Comparison of ENCODE assay signal across 16 mouse cellular contexts in genomic region chr17:85040913-85041312, GRCm38 (mm10). TPM values are rescaled to one million over a fixed set of nuclear protein-coding genes. Genes with fewer than 3 reads are reported as not detected.
DNase-seq lines count a peak whose midpoint lies in the region; ATAC-seq and TF ChIP-seq lines count a peak whose summit lies in the region.
"Had no signal": no experiment of that assay in that cellular context is flagged by ENCODE, and none has a peak within 500 bp of the region (broad histone marks: within the 10 kb centered on the region; RNA-seq: fewer than 3 reads in every experiment).

No protein-coding gene starts in this region.

- WGBS in liver, adult 2 months, result 28% methylated on average over 7 of the region's 7 CpGs
- 48% methylated on average over 7 of the region's 7 CpGs for WGBS in intestine, embryonic 15.5 days
- 64% methylated on average over 7 of the region's 7 CpGs for WGBS in kidney, embryonic 14.5 days
- WGBS in midbrain, embryonic 13.5 days, result 87% methylated on average over 7 of the region's 7 CpGs

- H3K9ac ChIP-seq in liver, adult 2 months (ENCODE audit: low read depth, low read length), result no peak overlapping the region
- H3K9ac ChIP-seq in intestine, embryonic 15.5 days, result no peak overlapping the region
- no peak overlapping the region; the same call in 1 of the 2 replicates for H3K9ac ChIP-seq in kidney, embryonic 14.5 days (ENCODE audit: low read depth, low read length)
- no peak overlapping the region for H3K9ac ChIP-seq in midbrain, embryonic 13.5 days (replicated peaks)
- H3K9ac ChIP-seq: heart, embryonic 12.5 days; limb, embryonic 12.5 days; neural tube, embryonic 13.5 days had no signal

- peak; percentile 82 for DNase-seq in liver, adult 2 months (ENCODE audit: extremely low read depth, low read depth, low spot score)
- no peak for DNase-seq in liver
- peak; percentile 50 to 65 for DNase-seq in kidney, postnatal 4 days
- DNase-seq in testis, postnatal 14 days (ENCODE audit: low spot score), result no peak
- DNase-seq in urinary bladder, postnatal 25 days (ENCODE audit: low spot score), result no peak
- DNase-seq: cerebellum, adult 9-10 months; gastrocnemius, postnatal 36 days; heart, postnatal 4 days; lung, postnatal 36 days had no signal

- H3K27me3 ChIP-seq in liver, adult 2 months (ENCODE audit: control insufficient read depth, insufficient read depth, low read length), result no peaks in the 10 kb centered on the region
- no peaks in the 10 kb centered on the region for H3K27me3 ChIP-seq in intestine, embryonic 15.5 days (replicated peaks)
- no peaks in the 10 kb centered on the region for H3K27me3 ChIP-seq in kidney, embryonic 14.5 days (ENCODE audit: control insufficient read depth, insufficient read depth, low read length)
- no peaks in the 10 kb centered on the region for H3K27me3 ChIP-seq in midbrain, embryonic 13.5 days
- H3K27me3 ChIP-seq: heart, embryonic 12.5 days; limb, embryonic 12.5 days; neural tube, embryonic 13.5 days had no signal

- H3K4me2 ChIP-seq in intestine, embryonic 15.5 days (replicated peaks), result no peak overlapping the region; the same call in 1 of the 2 replicates
- H3K4me2 ChIP-seq in kidney, embryonic 14.5 days (replicated peaks; ENCODE audit: low read depth, low read length), result no peak overlapping the region
- H3K4me2 ChIP-seq in midbrain, embryonic 13.5 days (replicated peaks), result no peak overlapping the region
- H3K4me2 ChIP-seq: heart, embryonic 12.5 days; limb, embryonic 12.5 days; neural tube, embryonic 13.5 days had no signal

- peak overlapping the region; percentile 75 for H3K27ac ChIP-seq in liver, adult 2 months (replicated peaks; ENCODE audit: insufficient read depth, low read depth, low read length)
- peak overlapping the region; percentile 61; the same call in 1 of the 2 replicates for H3K27ac ChIP-seq in intestine, embryonic 15.5 days
- H3K27ac ChIP-seq in kidney, embryonic 14.5 days (ENCODE audit: low read depth, low read length), result 0 out of 2 replicates have a peak overlapping the region, but pooled peaks have one; percentile 30
- no peak overlapping the region for H3K27ac ChIP-seq in midbrain, embryonic 13.5 days
- H3K27ac ChIP-seq: limb, embryonic 12.5 days; neural tube, embryonic 13.5 days had no signal

- H3K36me3 ChIP-seq in liver, adult 2 months (ENCODE audit: control insufficient read depth, insufficient read depth, low read length), result no peaks in the 10 kb centered on the region; the same call in 1 of the 2 replicates
- H3K36me3 ChIP-seq in intestine, embryonic 15.5 days, result no peaks in the 10 kb centered on the region
- H3K36me3 ChIP-seq in kidney, embryonic 14.5 days (ENCODE audit: control insufficient read depth, insufficient read depth, low read length), result no peaks in the 10 kb centered on the region
- H3K36me3 ChIP-seq in midbrain, embryonic 13.5 days, result no peaks in the 10 kb centered on the region
- H3K36me3 ChIP-seq: heart, embryonic 12.5 days; limb, embryonic 12.5 days; neural tube, embryonic 13.5 days had no signal

- peak; percentile 87 for ATAC-seq in intestine, embryonic 15.5 days
- peak; percentile 58; the same call in 1 of the 2 replicates for ATAC-seq in kidney, embryonic 14.5 days (ENCODE audit: low FRiP score, low TSS enrichment)
- no peak for ATAC-seq in midbrain, embryonic 13.5 days
- ATAC-seq: hindbrain, embryonic 16.5 days had no signal

- H3K9me3 ChIP-seq in intestine, embryonic 15.5 days, result no peaks in the 10 kb centered on the region
- H3K9me3 ChIP-seq in kidney, embryonic 14.5 days (ENCODE audit: control insufficient read depth, low read length), result no peaks in the 10 kb centered on the region
- no peaks in the 10 kb centered on the region for H3K9me3 ChIP-seq in midbrain, embryonic 13.5 days
- H3K9me3 ChIP-seq: heart, embryonic 12.5 days; limb, embryonic 12.5 days; neural tube, embryonic 13.5 days had no signal

- no peak overlapping the region for H3K4me3 ChIP-seq in liver, adult 2 months (ENCODE audit: insufficient read depth, low read depth, low read length)
- H3K4me3 ChIP-seq in intestine, embryonic 15.5 days (replicated peaks), result no peak overlapping the region
- no peak overlapping the region for H3K4me3 ChIP-seq in kidney, embryonic 14.5 days (ENCODE audit: low read length)
- H3K4me3 ChIP-seq in midbrain, embryonic 13.5 days (replicated peaks), result no peak overlapping the region
- H3K4me3 ChIP-seq: heart, embryonic 12.5 days; limb, embryonic 12.5 days; neural tube, embryonic 13.5 days had no signal

- no peak for TF ChIP-seq CTCF in liver, adult 2 months (IDR thresholded peaks at IDR 0.05; ENCODE audit: low read depth, low read length)

- no peaks in the 10 kb centered on the region for H3K79me2 ChIP-seq in liver, adult 2 months (ENCODE audit: control insufficient read depth, insufficient read depth, low read length)

- peaks cover 44% of the 10 kb centered on the region for H3K4me1 ChIP-seq in liver, adult 2 months (ENCODE audit: control insufficient read depth, insufficient read depth, low read length)
- H3K4me1 ChIP-seq in intestine, embryonic 15.5 days (replicated peaks), result peaks cover 4% of the 10 kb centered on the region; the same call in 1 of the 2 replicates
- no peaks in the 10 kb centered on the region for H3K4me1 ChIP-seq in kidney, embryonic 14.5 days (ENCODE audit: control insufficient read depth, insufficient read depth, low read length)
- no peaks in the 10 kb centered on the region for H3K4me1 ChIP-seq in midbrain, embryonic 13.5 days (replicated peaks)
- H3K4me1 ChIP-seq: heart, embryonic 12.5 days; limb, embryonic 12.5 days; neural tube, embryonic 13.5 days had no signal

- no peak for TF ChIP-seq POLR2A in liver, adult 2 months (IDR thresholded peaks at IDR 0.05; ENCODE audit: extremely low read depth, insufficient read depth, low read length)

RNA-seq across cellular contexts. Expression of gene Slc3a1, which starts 12.7 kb away (rescaled TPM):
- 50.2 and 111 TPM in 2 replicates for total RNA-seq in liver, adult 2 months (2014; rRNA removed)
- 16.3 and 20.0 TPM in 2 replicates for polyA plus RNA-seq in liver, adult 2 months (2012; rRNA removed)
- polyA plus RNA-seq in intestine, embryonic 15.5 days (2015; fragmentation: Nextera tagmentation; extraction: Ambion mirVana), result 25.5 and 36.8 TPM in 2 replicates
- polyA plus RNA-seq in kidney, embryonic 14.5 days (2014; fragmentation: Nextera tagmentation; extraction: Ambion mirVana), result 1.0 and 2.3 TPM in 2 replicates
- 0.66 TPM in 1 of 2 replicates, not detected in the other for polyA plus RNA-seq in midbrain, embryonic 13.5 days (2015; fragmentation: Nextera tagmentation; extraction: Ambion mirVana)
- total RNA-seq: gastrocnemius, postnatal 36 days had no signal
- polyA plus RNA-seq: heart, embryonic 12.5 days had no signal

RNA-seq across cellular contexts. Expression of gene Prepl, which starts 49.1 kb away (rescaled TPM):
- 13.4 and 14.0 TPM in 2 replicates for total RNA-seq in liver, adult 2 months (2014; rRNA removed)
- polyA plus RNA-seq in liver, adult 2 months (2012; rRNA removed), result 7.1 and 10.3 TPM in 2 replicates
- polyA plus RNA-seq in intestine, embryonic 15.5 days (2015; fragmentation: Nextera tagmentation; extraction: Ambion mirVana), result 26.1 and 26.6 TPM in 2 replicates
- polyA plus RNA-seq in kidney, embryonic 14.5 days (2014; fragmentation: Nextera tagmentation; extraction: Ambion mirVana), result 18.3 and 35.6 TPM in 2 replicates
- 73.8 and 76.9 TPM in 2 replicates for polyA plus RNA-seq in midbrain, embryonic 13.5 days (2015; fragmentation: Nextera tagmentation; extraction: Ambion mirVana)

RNA-seq across cellular contexts. Expression of gene Camkmt, which starts 49.4 kb away (rescaled TPM):
- total RNA-seq in liver, adult 2 months (2014; rRNA removed), result 1.5 and 2.0 TPM in 2 replicates
- polyA plus RNA-seq in liver, adult 2 months (2012; rRNA removed), result 1.3 and 1.7 TPM in 2 replicates
- 14.8 and 17.4 TPM in 2 replicates for polyA plus RNA-seq in intestine, embryonic 15.5 days (2015; fragmentation: Nextera tagmentation; extraction: Ambion mirVana)
- 12.5 and 13.1 TPM in 2 replicates for polyA plus RNA-seq in kidney, embryonic 14.5 days (2014; fragmentation: Nextera tagmentation; extraction: Ambion mirVana)
- 18.6 and 19.0 TPM in 2 replicates for polyA plus RNA-seq in midbrain, embryonic 13.5 days (2015; fragmentation: Nextera tagmentation; extraction: Ambion mirVana)

Comparison
In these comparisons a context has a peak if more than half of its experiments do, and no peak if none do; other contexts are left out.
1. DNase-seq: peak in liver, adult 2 months (single experiment) and kidney, postnatal 4 days (2 of 2); none in liver (single experiment), testis, postnatal 14 days (single experiment) and urinary bladder, postnatal 25 days (single experiment).